Mouse (Mus musculus): ENCODE data around the gene Palm2. TPM values are rescaled to one million over a fixed set of nuclear protein-coding genes. Genes with fewer than 3 reads are reported as not detected.

Gene Palm2
- polyA plus RNA-seq, 2 experiments: 0.03 to 0.06 TPM

DNA sequence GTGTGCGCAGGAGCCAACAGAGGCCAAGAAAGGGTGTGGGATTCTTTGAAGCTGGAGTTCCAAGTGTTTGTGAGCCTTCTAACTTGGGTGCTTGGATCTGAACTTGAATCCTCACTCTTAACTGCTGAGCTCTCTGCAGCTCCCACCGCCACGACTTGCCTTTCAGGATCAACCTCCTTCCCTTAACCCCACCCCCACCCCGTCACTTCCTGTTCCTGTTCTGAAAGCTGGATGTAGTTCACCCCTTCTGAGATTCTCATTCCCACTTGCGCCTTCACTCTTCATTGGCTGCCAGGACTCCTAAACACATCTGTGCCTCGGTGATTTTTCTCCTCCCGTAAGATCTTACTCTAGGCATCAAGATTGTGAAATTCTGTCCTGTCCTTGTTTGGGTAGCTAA lies 240.3 kb downstream of the Palm2 start:
- Histone ChIP-seq H3K27me3 (ENCODE audit: control insufficient read depth, insufficient read depth, low read length) (no peaks in the 10 kb centered on the region), H3K9me3 (ENCODE audit: control insufficient read depth, low read length) (no peaks in the 10 kb centered on the region), H3K27ac (no peak overlapping the region), H3K36me3 (replicated peaks; ENCODE audit: control insufficient read depth, insufficient read depth, low read depth) (no peaks in the 10 kb centered on the region), H3K4me3 (ENCODE audit: insufficient read depth in 1 of 2, low read depth in 2 of 2, low read length in 2 of 2) (no peak overlapping the region), H3K4me1 (replicated peaks; ENCODE audit: control insufficient read depth in 2 of 2, insufficient read depth in 2 of 2, low read length in 1 of 2) (peaks cover 0 to 10% of the 10 kb centered on the region in 2 experiments; a peak in 2 of 4 replicates), H3K4me2 (ENCODE audit: low read depth) (no peak overlapping the region), H3K9ac (replicated peaks) (no peak overlapping the region)
- DNase-seq (ENCODE audit: low read depth in 3 of 3, low spot score in 3 of 3): no peak
- TF ChIP-seq EP300 (IDR thresholded peaks at IDR 0.05; ENCODE audit: low read depth): no peak
- TF ChIP-seq CTCF (IDR thresholded peaks at IDR 0.05; ENCODE audit: low read depth): no peak
- no peak for ATAC-seq (ENCODE audit: insufficient read depth)
- 41% methylated on average over 7 of the region's 7 CpGs for WGBS (ENCODE audit: insufficient replicate concordance)

DNA sequence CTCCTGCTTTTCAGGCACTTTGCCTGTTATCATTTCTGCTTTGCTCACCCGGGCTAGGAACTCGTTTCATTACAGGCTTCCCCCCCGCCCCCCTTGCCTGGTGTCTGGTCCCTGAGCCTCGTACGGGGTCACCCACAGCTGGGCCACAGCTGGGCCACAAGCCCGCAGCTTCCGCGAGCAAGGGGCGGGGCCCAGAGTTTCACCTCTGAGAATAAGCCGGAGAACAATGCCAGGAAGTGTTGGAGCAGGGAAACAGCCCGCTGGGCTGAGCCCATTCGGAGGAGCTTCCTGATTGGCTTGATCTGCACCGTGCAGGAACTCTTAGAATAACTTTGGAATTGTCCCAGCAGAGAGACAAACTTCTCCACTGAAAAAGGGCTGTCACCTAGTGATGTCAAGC lies 241.3 kb downstream of the Palm2 start:
- DNase-seq (ENCODE audit: low read depth in 3 of 3, low spot score in 3 of 3): peak in 1 of 3 experiments; percentile 0
- H3K9ac ChIP-seq (replicated peaks): no peak overlapping the region

DNA sequence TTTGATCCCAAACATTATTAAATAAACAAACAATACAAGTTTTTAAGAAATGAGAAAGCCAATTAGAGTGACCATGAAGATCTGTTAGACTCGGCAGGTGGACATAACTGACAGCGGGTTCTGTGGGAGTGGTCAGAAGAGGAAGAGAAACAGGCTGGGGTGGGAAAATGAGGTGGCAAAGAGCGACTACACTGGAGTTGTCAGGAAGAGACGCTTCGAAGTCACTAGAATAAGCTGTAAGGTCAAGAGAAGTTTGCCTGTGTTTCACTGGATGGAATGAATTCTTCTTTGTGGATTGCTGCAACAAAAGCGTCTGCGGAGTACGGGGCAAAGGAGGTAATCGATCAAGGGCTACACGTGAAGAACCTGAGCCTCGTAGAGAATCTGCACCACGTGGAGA lies 243.9 kb downstream of the Palm2 start:
- 57% methylated on average over 12 of the region's 12 CpGs for WGBS (ENCODE audit: insufficient replicate concordance)
- no peak for TF ChIP-seq EP300 (IDR thresholded peaks at IDR 0.05; ENCODE audit: low read depth)
- no peak for TF ChIP-seq CTCF (IDR thresholded peaks at IDR 0.05; ENCODE audit: low read depth)
- no peak overlapping the region for H3K9ac ChIP-seq (replicated peaks)
- no peaks in the 10 kb centered on the region for H3K9me3 ChIP-seq (ENCODE audit: control insufficient read depth, low read length)
- no peak overlapping the region for H3K4me2 ChIP-seq (ENCODE audit: low read depth)
- ATAC-seq (ENCODE audit: insufficient read depth): no peak
- no peaks in the 10 kb centered on the region for H3K36me3 ChIP-seq (replicated peaks; ENCODE audit: control insufficient read depth, insufficient read depth, low read depth)
- no peak overlapping the region for H3K4me3 ChIP-seq (ENCODE audit: insufficient read depth in 1 of 2, low read depth in 2 of 2, low read length in 2 of 2)
- H3K27me3 ChIP-seq (ENCODE audit: control insufficient read depth, insufficient read depth, low read length): no peaks in the 10 kb centered on the region
- H3K27ac ChIP-seq: no peak overlapping the region
- peaks cover 0 to 10% of the 10 kb centered on the region in 2 experiments; a peak in 2 of 4 replicates for H3K4me1 ChIP-seq (replicated peaks; ENCODE audit: control insufficient read depth in 2 of 2, insufficient read depth in 2 of 2, low read length in 1 of 2)
- no peak for DNase-seq (ENCODE audit: low read depth in 3 of 3, low spot score in 3 of 3)

More for the DNA sequence above, 241.3 kb downstream of the Palm2 start:
- H3K4me3 ChIP-seq (ENCODE audit: insufficient read depth in 1 of 2, low read depth in 2 of 2, low read length in 2 of 2): no peak overlapping the region
- no peaks in the 10 kb centered on the region for H3K9me3 ChIP-seq (ENCODE audit: control insufficient read depth, low read length)
- TF ChIP-seq EP300 (IDR thresholded peaks at IDR 0.05; ENCODE audit: low read depth) (no peak), CTCF (IDR thresholded peaks at IDR 0.05; ENCODE audit: low read depth) (no peak)
- H3K4me1 ChIP-seq (replicated peaks; ENCODE audit: control insufficient read depth in 2 of 2, insufficient read depth in 2 of 2, low read length in 1 of 2): peaks cover 0 to 10% of the 10 kb centered on the region in 2 experiments; a peak in 2 of 4 replicates
- no peaks in the 10 kb centered on the region for H3K27me3 ChIP-seq (ENCODE audit: control insufficient read depth, insufficient read depth, low read length)
- ATAC-seq (ENCODE audit: insufficient read depth): peak; percentile 68
- 2% methylated on average over 13 of the region's 13 CpGs for WGBS (ENCODE audit: insufficient replicate concordance)
- no peak overlapping the region for H3K27ac ChIP-seq
- H3K36me3 ChIP-seq (replicated peaks; ENCODE audit: control insufficient read depth, insufficient read depth, low read depth): no peaks in the 10 kb centered on the region
- peak overlapping the region; percentile 31; the same call in 1 of the 2 replicates for H3K4me2 ChIP-seq (ENCODE audit: low read depth)

DNA sequence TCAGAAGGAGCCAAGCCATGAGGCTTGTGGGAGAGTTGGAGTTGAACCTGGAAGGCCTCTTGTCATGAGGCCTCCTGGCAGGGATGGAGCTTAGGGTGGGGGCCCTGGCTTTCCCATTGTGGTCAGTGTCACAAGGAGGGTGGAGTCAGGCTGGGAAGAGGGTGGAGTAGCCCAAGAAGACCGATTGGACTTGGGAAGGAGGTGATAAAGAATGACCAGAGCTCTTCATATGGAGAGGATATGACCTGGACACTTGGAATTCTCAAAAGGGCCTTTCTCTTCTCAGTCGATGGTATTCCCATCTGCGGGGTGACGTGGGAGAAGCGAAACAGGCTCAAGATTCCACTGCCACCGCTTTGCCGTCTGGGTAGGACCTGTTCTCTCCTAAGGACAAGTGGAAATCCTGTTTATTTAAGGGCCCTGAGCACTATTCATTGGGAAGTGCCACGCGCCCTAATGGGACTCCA lies 245.0 kb downstream of the Palm2 start:
- H3K27me3 ChIP-seq (ENCODE audit: control insufficient read depth, insufficient read depth, low read length): no peaks in the 10 kb centered on the region
- no peak for ATAC-seq (ENCODE audit: insufficient read depth)
- no peak overlapping the region for H3K4me3 ChIP-seq (ENCODE audit: insufficient read depth in 1 of 2, low read depth in 2 of 2, low read length in 2 of 2)
- peaks cover 0 to 7% of the 10 kb centered on the region in 2 experiments; a peak in 2 of 4 replicates for H3K4me1 ChIP-seq (replicated peaks; ENCODE audit: control insufficient read depth in 2 of 2, insufficient read depth in 2 of 2, low read length in 1 of 2)
- no peaks in the 10 kb centered on the region for H3K9me3 ChIP-seq (ENCODE audit: control insufficient read depth, low read length)
- H3K9ac ChIP-seq (replicated peaks): no peak overlapping the region
- no peak for DNase-seq (ENCODE audit: low read depth in 3 of 3, low spot score in 3 of 3)
- no peak overlapping the region for H3K27ac ChIP-seq
- WGBS (ENCODE audit: insufficient replicate concordance): 67% methylated on average over 9 of the region's 9 CpGs
- H3K36me3 ChIP-seq (replicated peaks; ENCODE audit: control insufficient read depth, insufficient read depth, low read depth): no peaks in the 10 kb centered on the region
- TF ChIP-seq CTCF (IDR thresholded peaks at IDR 0.05; ENCODE audit: low read depth): no peak
- no peak for TF ChIP-seq EP300 (IDR thresholded peaks at IDR 0.05; ENCODE audit: low read depth)
- H3K4me2 ChIP-seq (ENCODE audit: low read depth): no peak overlapping the region

DNA sequence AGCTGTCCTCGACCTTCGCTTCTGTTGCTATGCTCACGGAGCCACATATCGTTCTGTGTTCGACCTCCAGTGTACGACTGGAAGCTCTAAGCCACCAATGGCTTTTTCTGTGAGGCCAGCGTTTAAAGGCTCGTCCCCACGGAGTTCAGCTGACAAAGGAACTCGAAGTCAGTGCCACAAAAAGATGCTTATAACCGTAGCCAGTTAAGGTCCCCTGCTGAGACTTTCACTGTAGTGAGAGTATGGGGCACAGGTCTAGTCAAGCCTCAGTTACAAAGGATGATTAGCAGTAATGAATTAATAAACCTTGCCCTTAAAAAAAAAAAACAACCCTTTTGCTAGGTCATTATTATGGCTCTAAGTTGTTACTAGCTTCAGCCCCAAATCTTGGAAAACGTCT lies 246.1 kb downstream of the Palm2 start:
- DNase-seq (ENCODE audit: low read depth in 3 of 3, low spot score in 3 of 3) (no peak), ATAC-seq (ENCODE audit: insufficient read depth) (no peak)
- no peak overlapping the region for H3K9ac ChIP-seq (replicated peaks)
- no peaks in the 10 kb centered on the region for H3K4me1 ChIP-seq (replicated peaks; ENCODE audit: control insufficient read depth in 2 of 2, insufficient read depth in 2 of 2, low read length in 1 of 2)
- H3K4me3 ChIP-seq (ENCODE audit: insufficient read depth in 1 of 2, low read depth in 2 of 2, low read length in 2 of 2): no peak overlapping the region
- no peaks in the 10 kb centered on the region for H3K27me3 ChIP-seq (ENCODE audit: control insufficient read depth, insufficient read depth, low read length)
- no peaks in the 10 kb centered on the region for H3K36me3 ChIP-seq (replicated peaks; ENCODE audit: control insufficient read depth, insufficient read depth, low read depth)
- H3K27ac ChIP-seq: no peak overlapping the region
- TF ChIP-seq EP300 (IDR thresholded peaks at IDR 0.05; ENCODE audit: low read depth): no peak
- no peak for TF ChIP-seq CTCF (IDR thresholded peaks at IDR 0.05; ENCODE audit: low read depth)
- no peaks in the 10 kb centered on the region for H3K9me3 ChIP-seq (ENCODE audit: control insufficient read depth, low read length)
- no peak overlapping the region for H3K4me2 ChIP-seq (ENCODE audit: low read depth)
- 65% methylated on average over 12 of the region's 12 CpGs for WGBS (ENCODE audit: insufficient replicate concordance)

All from liver, embryonic 14.5 days (tissue).